Mouse (Mus musculus): Measurements from ENCODE around the gene Ugdh. TPM values are rescaled to one million over a fixed set of nuclear protein-coding genes. Genes with fewer than 3 reads are reported as not detected.

The Ugdh gene
- total RNA-seq, 2 experiments from 2014 or later, result 12.1 to 51.7 TPM

DNA sequence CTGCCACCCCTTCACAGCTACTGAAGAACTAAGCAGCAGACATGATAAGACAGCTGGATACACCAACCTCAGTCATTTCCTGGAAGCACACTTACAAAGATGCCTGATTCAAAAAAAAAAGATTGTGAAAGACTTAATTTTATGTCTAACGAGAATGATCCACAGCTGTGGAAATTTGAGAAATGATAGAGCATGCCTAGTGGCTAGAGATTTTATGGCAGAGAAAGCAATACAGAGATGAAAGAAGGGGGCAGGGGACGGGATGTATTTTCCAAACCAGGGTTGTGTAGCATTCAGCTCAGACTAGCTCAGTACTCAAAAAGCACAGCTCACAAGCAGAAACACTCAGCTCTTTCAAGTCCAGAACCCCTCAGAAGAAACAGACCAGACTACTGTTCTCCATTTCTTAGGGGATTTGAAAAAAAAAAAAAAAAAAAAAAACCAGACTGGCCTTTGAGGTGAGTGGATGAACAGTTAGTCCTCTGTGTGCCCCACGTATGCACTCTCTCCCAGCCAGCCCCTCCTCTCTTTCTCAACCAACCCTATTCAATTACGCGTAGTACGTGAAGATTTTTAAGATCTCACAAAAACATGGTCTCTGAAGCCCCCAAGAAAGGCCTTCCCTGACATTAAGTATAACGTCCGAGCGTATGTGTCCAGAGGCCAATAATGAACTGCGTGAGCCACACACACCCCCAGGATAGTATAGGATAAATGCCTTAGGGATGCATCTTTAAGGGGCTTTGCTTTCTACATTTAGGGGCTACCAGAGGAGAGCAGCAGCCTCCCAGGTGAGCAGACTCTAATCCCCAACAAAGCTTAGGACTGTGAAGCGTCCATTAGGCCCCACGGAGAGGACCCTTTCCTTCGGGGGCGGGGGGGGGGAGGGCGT, 1.0 kb downstream of the Ugdh start:
- ATAC-seq (replicated peaks; ENCODE audit: low FRiP score, low TSS enrichment, poor library complexity, severe bottlenecking), result no peak

DNA sequence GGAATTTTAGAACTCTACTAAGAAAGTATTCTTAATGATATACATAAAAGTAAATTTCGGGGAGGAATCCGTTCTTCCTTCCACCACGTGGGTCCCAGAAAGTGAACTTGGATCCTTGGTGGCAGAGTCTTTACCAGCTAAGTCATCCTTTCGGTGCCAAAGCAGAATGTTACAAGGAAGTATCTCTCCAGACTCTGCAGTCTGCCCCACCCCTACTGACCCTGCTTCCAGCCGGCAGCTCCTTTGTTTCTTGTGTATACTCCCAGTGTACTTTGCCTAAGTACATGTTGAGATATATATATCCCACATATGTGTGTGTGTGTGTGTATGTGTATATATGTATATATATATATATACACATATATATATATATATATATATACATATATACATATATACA, 6.3 kb downstream of the Ugdh start:
- no peak for ATAC-seq (replicated peaks; ENCODE audit: low FRiP score, low TSS enrichment, poor library complexity, severe bottlenecking)

DNA sequence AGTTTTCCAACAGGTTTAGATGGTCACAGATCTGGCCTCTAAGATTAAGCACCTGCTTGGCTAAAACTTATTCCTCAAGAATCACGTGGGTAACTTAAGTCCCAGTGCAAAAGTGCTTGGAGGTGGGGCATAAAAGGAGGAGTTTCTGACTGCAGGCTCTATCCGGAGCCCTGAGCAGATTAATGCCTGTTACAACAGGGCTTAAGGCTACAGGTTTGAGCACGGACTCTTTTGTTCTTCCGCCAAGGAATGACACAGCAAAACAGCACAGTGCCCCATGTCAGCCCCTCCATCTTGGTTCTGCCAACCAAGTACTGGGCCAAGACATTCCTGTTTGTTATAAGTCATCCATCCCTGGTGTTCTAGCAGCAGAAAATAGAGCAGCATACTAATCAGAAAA, 7.4 kb downstream of the Ugdh start:
- ATAC-seq (replicated peaks; ENCODE audit: low FRiP score, low TSS enrichment, poor library complexity, severe bottlenecking), result no peak

DNA sequence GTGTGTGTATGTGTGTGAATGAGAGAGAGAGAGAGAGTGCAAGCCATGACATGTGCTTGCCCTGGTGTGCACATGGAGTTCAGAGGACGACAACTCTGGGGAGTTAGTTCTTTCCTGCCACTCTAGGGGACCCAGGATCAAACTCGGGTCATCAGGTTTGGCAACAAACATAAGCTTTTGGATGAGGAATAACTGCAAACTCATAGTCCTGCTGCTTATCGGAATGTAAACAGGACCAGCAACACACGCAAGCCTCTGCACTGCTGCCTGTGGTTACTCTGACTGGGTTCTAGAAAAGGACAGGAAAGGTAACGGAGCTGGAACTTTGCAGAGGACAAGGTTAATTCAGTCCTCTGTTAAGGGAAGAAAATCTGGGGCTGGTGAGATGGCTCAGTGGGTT, 10.5 kb downstream of the Ugdh start:
- ATAC-seq (replicated peaks; ENCODE audit: low FRiP score, low TSS enrichment, poor library complexity, severe bottlenecking), result no peak

DNA sequence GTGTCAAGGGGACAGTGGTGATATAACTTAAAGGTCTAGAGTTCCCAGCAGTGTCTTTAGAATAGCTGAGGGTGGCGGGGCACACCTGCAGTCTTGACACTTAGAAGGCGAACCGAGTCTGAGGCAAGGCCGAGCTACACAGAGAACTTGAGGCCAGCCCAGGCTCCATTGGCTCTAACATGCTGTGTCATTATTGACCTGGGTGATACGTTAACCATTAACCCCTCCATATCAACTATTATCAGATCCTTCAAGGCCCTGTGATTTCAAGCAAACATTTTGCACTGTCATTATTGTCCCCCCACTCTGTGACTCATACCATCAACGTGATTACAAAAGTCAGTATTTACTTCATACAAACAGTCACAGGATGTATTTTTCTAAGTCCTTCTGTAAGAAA, 11.5 kb downstream of the Ugdh start:
- no peak for ATAC-seq (replicated peaks; ENCODE audit: low FRiP score, low TSS enrichment, poor library complexity, severe bottlenecking)

GRCm38 (mm10) chr5:65422803-65423202, 12.9 kb downstream of the Ugdh start:
- no peak for ATAC-seq (replicated peaks; ENCODE audit: low FRiP score, low TSS enrichment, poor library complexity, severe bottlenecking)

- ATAC-seq (replicated peaks; ENCODE audit: low FRiP score, low TSS enrichment, poor library complexity, severe bottlenecking), result peak; percentile 48; the same call in 1 of the 2 replicates
These were observed 14.9 kb downstream of the Ugdh start for GRCm38 (mm10) chr5:65420822-65421221.

DNA sequence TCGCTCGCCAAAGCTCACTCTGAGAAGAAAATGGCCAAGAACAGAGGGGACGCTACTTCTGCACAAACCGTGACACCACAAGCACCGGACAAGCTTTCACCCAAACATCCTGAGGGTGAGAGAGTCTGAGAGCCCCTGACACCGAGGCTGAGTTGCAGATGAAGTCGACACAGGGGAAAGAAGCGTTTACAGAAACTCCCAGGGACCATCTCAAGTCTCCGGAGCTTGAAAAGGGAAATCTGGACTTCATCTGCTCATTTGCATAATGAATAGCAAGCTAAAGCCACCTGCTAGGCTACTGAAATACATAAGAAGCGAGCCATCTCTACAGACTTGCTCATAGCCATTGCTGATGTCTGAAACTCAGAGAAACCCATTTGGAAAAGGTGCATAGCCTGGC, 16.6 kb downstream of the Ugdh start:
- ATAC-seq (replicated peaks; ENCODE audit: low FRiP score, low TSS enrichment, poor library complexity, severe bottlenecking), result no peak

- peak; percentile 98 for ATAC-seq (replicated peaks; ENCODE audit: low FRiP score, low TSS enrichment, poor library complexity, severe bottlenecking)
These were observed 19.9 kb downstream of the Ugdh start for GRCm38 (mm10) chr5:65415653-65416458.

- ATAC-seq (replicated peaks; ENCODE audit: low FRiP score, low TSS enrichment, poor library complexity, severe bottlenecking), result no peak
These were observed 27.8 kb downstream of the Ugdh start for GRCm38 (mm10) chr5:65407989-65408388.

GRCm38 (mm10) chr5:65401251-65401994, 34.3 kb downstream of the Ugdh start:
- ATAC-seq (replicated peaks; ENCODE audit: low FRiP score, low TSS enrichment, poor library complexity, severe bottlenecking), result peak; percentile 94

DNA sequence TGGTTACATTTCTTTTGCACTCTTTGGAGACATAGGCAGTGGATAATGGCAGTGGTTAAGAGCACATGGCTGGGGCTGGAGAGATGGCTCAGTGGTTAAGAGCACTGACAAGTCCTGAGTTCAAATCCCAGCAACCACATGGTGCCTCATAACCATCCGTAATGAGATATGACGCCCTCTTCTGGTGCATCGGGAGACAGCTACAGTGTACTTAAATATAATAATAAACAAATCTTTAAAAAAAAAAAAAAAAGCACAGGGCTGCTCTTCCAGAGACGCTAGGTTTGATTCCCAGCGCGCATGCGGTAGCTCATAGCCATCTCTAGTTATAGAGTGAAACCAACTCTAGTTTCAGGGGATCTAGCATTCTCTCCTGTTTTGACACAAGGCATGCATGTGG, 41.3 kb downstream of the Ugdh start:
- no peak for ATAC-seq (replicated peaks; ENCODE audit: low FRiP score, low TSS enrichment, poor library complexity, severe bottlenecking)

GRCm38 (mm10) chr5:65391753-65392152, 44.0 kb downstream of the Ugdh start:
- no peak for ATAC-seq (replicated peaks; ENCODE audit: low FRiP score, low TSS enrichment, poor library complexity, severe bottlenecking)

- peak; percentile 92 for ATAC-seq (replicated peaks; ENCODE audit: low FRiP score, low TSS enrichment, poor library complexity, severe bottlenecking)
These were observed 44.8 kb downstream of the Ugdh start, which contains the start of the genes Rpl9 and Lias for GRCm38 (mm10) chr5:65390648-65391644. Gene Rpl9, minus strand, starts transcription at chr5:65391444. Gene Lias, plus strand, starts transcription at chr5:65391497.

- no peak for ATAC-seq (replicated peaks; ENCODE audit: low FRiP score, low TSS enrichment, poor library complexity, severe bottlenecking)
These were observed 48.5 kb downstream of the Ugdh start for GRCm38 (mm10) chr5:65387008-65387867.

DNA sequence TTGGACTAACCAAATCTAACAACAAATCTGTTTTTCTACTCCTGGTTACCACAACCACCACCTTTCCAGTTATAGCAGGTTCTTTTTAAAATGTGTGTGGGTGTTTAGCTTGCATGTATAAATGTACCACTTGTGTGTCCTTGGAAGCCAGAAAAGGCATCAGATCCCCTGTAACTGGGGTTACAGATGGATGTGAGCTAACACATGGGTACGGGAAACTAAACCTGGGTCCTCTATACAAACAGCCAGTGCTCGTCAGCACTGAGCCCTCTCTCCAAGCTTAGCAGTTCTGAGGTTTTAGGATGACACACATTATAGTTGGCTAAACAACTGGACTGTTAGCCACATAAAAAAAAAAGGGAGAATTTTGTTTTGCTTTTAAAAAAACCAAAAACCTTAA, 50.0 kb downstream of the Ugdh start:
- no peak for ATAC-seq (replicated peaks; ENCODE audit: low FRiP score, low TSS enrichment, poor library complexity, severe bottlenecking)

- no peak for ATAC-seq (replicated peaks; ENCODE audit: low FRiP score, low TSS enrichment, poor library complexity, severe bottlenecking)
These were observed 61.0 kb downstream of the Ugdh start for GRCm38 (mm10) chr5:65374746-65375145.

- no peak for ATAC-seq (replicated peaks; ENCODE audit: low FRiP score, low TSS enrichment, poor library complexity, severe bottlenecking)
These were observed 64.2 kb downstream of the Ugdh start for GRCm38 (mm10) chr5:65371551-65371950.
